Mouse (Mus musculus) lung, postnatal 0 days (tissue): ENCODE results near the gene Slc25a22.

Experiments
- CTCF ChIP-seq: IDR thresholded peaks from 2 replicates; pipeline ENCODE4 v1.5.1; 2016; ENCODE audit warnings: antibody characterized with exemption, mild to moderate bottlenecking
- EP300 ChIP-seq: IDR thresholded peaks from 2 replicates; pipeline ENCODE4 v1.6.1; 2016; ENCODE audit warnings: antibody characterized with exemption, mild to moderate bottlenecking, control low read depth

GRCm38 (mm10) chr7:141388487-141389109 lies 49.1 kb downstream of the Slc25a22 start:
- TF ChIP-seq CTCF (no peak), EP300 (no peak)
